Mouse (Mus musculus): ENCODE measurements around the gene Zdhhc8. TPM values are rescaled to one million over a fixed set of nuclear protein-coding genes. Genes with fewer than 3 reads are reported as not detected.

Zdhhc8 gene
- total RNA-seq, 2 experiments from 2014 or later = 19.7 to 21.5 TPM

DNA sequence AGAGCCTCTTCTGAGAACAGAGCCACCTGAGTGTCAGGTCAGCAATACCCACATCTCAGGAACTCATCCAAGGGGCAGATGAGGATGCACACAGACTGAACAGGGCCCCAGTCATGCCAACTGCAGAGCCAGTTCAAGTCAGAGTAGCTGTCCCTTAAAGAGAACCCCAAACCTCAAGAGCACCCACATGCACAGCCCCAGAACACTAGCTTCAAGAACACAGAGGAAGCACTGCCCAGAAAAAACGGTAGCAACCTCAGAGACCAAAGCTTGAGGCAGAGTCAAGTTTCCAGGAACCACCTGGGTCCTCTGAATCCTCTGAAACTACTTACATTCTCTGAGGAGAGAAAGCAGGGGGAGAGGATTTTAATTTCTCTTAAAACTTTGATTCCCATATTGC lies 1.5 kb downstream of the Zdhhc8 start:
- no peak for DNase-seq
- intact Hi-C loops (cut with DNase I) = no loop called here

DNA sequence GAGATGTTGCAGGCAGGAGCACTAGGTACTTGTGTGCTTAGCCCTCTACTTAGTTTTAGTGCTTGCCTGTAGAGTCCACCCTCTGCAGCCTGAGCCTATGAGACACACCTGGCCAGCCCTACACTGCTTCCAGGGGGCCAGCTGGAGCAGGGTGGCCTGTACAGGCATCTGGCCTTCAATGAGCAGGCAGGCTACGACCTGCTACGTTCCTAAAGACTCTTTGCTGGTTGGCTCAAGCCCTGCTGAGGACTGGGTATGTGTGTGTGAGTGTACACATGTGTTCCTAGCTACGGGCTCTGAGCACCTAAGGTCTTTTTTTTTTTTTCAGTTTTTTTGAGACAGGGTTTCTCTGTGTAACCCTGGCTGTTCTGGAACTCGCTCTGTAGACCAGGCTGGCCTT lies 3.5 kb downstream of the Zdhhc8 start:
- intact Hi-C loops (cut with DNase I) = no loop called here
- no peak for DNase-seq

DNA sequence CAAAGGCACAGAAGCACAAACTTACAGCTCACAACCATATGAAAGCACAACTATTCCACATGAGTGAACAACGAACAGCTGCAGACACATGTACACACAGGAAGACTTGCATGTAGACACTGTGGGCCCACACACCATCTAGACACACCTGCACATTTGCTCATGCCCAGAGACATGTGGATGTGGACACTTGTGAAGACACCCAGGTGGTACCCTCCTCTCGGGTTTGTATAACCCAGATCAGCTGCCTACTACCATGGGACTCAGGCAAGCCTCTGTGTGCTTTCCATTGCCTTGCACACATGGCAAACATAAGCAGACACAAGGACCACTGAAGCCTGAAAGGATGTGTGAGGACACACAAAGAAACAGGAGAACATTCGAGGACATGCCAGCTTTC lies 3.9 kb downstream of the Zdhhc8 start:
- no peak for DNase-seq
- intact Hi-C loops (cut with DNase I) = no loop called here

DNA sequence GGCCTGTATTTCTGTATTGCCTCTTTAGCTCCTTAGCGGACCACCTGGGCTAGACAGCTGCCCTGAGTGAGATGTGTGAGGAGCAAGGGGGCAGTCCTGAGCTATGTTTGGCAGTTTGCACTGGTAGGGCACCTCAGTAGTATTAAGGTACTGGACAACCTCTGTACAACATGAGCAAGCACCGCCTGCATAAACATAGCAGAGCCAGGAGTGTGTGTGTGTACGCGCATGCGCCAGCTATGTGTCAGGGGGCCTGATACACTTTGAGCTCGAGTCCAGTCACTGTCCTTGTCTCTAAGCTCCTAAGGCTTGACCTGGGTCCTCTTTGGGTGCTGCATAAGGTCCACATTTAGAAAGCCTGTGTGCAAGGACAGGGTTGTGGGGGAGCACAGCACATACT lies 4.3 kb downstream of the Zdhhc8 start:
- DNase-seq = no peak
- intact Hi-C loops (cut with DNase I) = no loop called here

DNA sequence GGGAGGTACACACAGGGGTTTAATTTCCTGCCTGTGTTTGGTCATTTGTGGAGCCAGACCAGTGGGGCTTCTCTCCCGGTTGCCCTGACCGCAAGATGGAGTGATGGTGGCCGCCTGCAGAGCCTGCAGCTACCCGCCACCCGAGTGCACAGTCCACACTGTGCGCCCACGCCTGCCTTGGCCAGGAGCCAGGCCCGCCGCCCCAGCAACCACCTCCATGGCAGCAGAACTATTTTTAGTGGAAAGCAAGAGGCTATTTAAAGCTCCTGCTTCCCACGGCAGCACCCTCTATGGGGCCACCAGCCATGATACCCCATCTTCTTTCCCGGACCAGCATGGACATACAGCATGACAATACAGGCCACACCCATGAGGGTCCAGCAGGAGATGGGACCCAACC lies 5.3 kb downstream of the Zdhhc8 start:
- peak; percentile 51 to 52 for DNase-seq
- intact Hi-C loops (cut with DNase I) = no loop called here

- no peak for DNase-seq
Observed at GRCm38 (mm10) chr16:18228856-18229255, 6.1 kb downstream of the Zdhhc8 start.

GRCm38 (mm10) chr16:18227897-18228422 lies 7.0 kb downstream of the Zdhhc8 start:
- no peak for DNase-seq
- intact Hi-C loops (cut with DNase I) = no loop called here

More at GRCm38 (mm10) chr16:18228856-18229255, 6.1 kb downstream of the Zdhhc8 start:
- intact Hi-C loops (cut with DNase I) = no loop called here

GRCm38 (mm10) chr16:18227187-18227586 lies 7.7 kb downstream of the Zdhhc8 start:
- no peak for DNase-seq
- intact Hi-C loops (cut with DNase I) = no loop called here

DNA sequence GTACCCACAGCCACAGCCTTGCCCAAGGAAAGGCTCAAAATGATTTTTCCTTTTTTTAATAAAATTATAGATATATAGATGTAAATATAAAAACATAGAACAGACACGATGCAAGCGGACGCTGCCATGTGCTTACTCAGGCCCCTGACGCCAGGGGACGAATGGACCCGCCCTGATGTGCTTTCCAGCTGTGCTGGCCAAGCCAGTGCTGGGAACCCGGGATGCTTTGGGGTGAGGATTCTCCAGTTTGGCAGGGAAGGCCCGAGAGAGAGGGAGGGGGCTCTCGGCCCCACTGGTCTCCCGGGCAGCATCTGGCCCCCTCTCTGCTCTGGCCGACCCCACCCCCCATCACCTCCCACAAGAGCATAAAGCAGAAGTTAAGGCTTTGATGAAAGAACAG lies 12.7 kb downstream of the Zdhhc8 start:
- intact Hi-C loops (cut with DNase I) = no loop called here

GRCm38 (mm10) chr16:18221543-18221898 lies 13.4 kb downstream of the Zdhhc8 start:
- DNase-seq = no peak
- intact Hi-C loops (cut with DNase I) = no loop called here

More for the DNA sequence above, 12.7 kb downstream of the Zdhhc8 start:
- no peak for DNase-seq

GRCm38 (mm10) chr16:18220856-18221542 lies 13.9 kb downstream of the Zdhhc8 start:
- intact Hi-C loops (cut with DNase I) = no loop called here

GRCm38 (mm10) chr16:18220001-18220400 lies 14.9 kb downstream of the Zdhhc8 start:
- no peak for DNase-seq
- intact Hi-C loops (cut with DNase I) = no loop called here

More at GRCm38 (mm10) chr16:18220856-18221542, 13.9 kb downstream of the Zdhhc8 start:
- no peak for DNase-seq

- intact Hi-C loops (cut with DNase I) = no loop called here
- no peak for DNase-seq
Observed at GRCm38 (mm10) chr16:18218580-18218996, 16.3 kb downstream of the Zdhhc8 start.

- intact Hi-C loops (cut with DNase I) = no loop called here
Observed at GRCm38 (mm10) chr16:18217579-18217978, 17.4 kb downstream of the Zdhhc8 start, which contains the start of gene Ccdc188. Gene Ccdc188 (plus strand): TSS chr16:18217879.

DNA sequence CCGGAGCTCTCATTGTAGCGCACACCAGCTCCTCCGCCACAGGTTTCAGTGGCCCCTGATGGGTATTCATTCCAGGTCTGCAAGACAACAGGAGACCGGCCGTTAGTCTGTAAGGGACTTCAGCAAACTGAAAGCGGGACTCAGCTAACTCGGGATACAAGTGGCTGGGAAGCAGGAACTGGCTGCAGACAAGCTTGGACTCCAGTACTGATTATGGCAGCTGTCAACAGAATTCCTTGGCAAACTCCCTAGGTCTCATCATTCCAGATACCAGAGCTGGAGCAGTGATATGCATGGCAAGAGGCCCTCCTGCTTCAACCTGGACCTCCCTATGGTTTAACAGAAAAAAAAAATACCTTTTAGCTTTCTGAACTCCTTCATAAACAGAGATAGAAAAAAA lies 20.1 kb downstream of the Zdhhc8 start:
- intact Hi-C loops (cut with DNase I) = no loop called here
- DNase-seq = no peak

More at GRCm38 (mm10) chr16:18217579-18217978, 17.4 kb downstream of the Zdhhc8 start, which contains the start of gene Ccdc188:
- DNase-seq = no peak

DNA sequence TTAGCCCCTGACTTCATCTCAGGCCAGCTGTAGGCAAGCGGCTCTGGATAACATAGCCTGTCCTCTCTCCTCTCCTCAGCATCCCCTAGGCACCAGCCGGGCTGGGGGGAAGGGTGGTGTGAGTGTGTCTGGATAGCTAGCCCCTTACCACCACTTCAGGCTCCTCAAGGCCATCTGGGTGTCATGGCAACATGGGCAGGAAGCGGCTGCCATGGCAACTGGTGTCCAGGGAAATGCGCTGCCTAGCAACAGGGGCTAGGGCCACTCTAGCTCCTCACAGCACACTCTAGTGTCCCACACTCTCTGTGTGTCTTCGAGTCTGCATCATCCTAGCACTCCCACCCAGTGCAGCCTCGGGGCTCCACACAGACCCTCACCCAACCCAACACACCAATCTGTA lies 21.2 kb downstream of the Zdhhc8 start:
- intact Hi-C loops (cut with DNase I) = no loop called here
- no peak for DNase-seq

- intact Hi-C loops (cut with DNase I) = loop anchor here (1.0 to 2.0 kb wide), 3 partner anchors 85 to 159 kb away; partner anchors contain the start of genes Dgcr6 and Rtn4r
- DNase-seq = peak; percentile 87 to 92
Observed at GRCm38 (mm10) chr16:18211417-18212171, 23.3 kb downstream of the Zdhhc8 start.

- intact Hi-C loops (cut with DNase I) = loop anchor here (1.0 to 2.0 kb wide), 3 partner anchors 84 to 159 kb away; partner anchors contain the start of genes Dgcr6 and Rtn4r
Observed at GRCm38 (mm10) chr16:18210701-18211416, 24.1 kb downstream of the Zdhhc8 start.

GRCm38 (mm10) chr16:18203430-18204091 lies 31.4 kb downstream of the Zdhhc8 start:
- no peak for DNase-seq
- intact Hi-C loops (cut with DNase I) = no loop called here

More at GRCm38 (mm10) chr16:18210701-18211416, 24.1 kb downstream of the Zdhhc8 start:
- DNase-seq = peak; percentile 55 to 63

DNA sequence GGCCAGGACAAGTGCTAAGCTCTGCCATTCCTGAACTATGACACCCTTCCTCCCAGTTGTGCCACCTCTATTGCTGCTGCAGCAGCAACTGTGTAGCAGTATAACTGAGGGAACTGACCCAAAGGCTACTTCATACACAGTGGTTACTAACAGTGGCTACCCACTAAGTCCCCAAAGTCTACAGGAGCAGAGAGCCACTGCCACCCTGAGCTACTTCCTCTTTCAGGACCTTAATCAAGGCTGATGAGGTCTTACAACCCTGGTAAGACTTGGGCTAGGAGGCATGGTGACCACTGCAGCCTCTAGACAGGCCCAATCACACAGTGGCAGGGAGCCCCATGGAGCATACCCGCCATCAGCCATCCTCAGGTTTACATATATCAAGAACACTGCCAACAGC lies 32.9 kb downstream of the Zdhhc8 start:
- DNase-seq = no peak
- intact Hi-C loops (cut with DNase I) = no loop called here
